Mouse (Mus musculus): Measurements from ENCODE around the gene Ripply3. TPM values are rescaled to one million over a fixed set of nuclear protein-coding genes. Genes with fewer than 3 reads are reported as not detected.
A peak's percentile ranks its signal among the peaks of the same experiment; 100 is the strongest.

Gene Ripply3
- polyA plus RNA-seq, 1 experiment from 2014 or later, result 1.3 TPM

DNA sequence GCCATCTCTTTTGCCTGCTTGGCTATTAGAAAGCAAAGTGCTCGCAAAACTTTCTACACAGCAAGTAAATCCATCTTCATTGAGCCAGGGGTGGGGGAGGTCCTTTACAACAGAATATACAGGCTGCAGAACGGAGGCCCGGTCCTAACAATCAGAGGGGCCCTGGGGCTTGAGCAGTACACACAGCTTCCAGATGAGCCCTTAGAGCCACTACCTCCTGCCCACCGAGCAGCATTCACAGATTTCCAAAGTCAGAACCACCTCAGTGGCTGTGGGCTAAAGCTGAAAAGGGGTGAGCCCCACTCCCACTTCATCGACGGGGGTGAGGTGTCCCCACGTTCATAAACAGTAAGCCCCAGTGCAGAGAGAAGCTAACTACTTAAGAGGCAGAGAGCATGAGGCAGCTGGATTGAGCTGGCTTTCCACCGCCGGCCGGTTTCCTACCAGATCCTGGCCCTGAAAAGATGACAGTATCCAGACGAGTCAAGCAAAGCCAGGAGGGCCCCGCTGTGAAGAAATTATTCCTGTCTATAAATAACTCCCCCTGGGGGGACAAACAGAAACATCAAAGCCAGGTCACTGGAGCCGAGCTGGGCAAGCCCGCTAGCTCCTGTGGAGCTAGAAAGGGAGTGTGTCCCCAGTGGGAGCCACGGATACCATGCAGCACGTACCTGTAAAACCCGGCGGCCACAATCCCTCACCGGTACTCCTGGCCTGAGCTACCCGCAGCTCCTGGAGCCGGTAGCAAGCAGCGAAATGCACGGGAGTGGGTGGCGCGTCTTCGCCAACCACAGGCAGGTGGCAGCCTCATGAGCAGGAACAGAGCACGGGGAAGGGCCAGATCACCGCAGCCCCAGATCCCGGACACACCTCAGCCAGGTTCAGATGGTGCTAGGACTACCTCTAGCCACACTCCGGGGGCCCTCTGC, 25.7 kb upstream of the Ripply3 start:
- 7% methylated on average over 30 of the region's 30 CpGs for WGBS
- Histone ChIP-seq H3K9me3 (no peaks in the 10 kb centered on the region), H3K9ac (replicated peaks) (peak overlapping the region; percentile 32), H3K4me1 (peaks cover 16% of the 10 kb centered on the region), H3K4me3 (peak overlapping the region; percentile 24), H3K27ac (replicated peaks) (no peak overlapping the region), H3K27me3 (no peaks in the 10 kb centered on the region), H3K4me2 (replicated peaks) (peak overlapping the region; percentile 40), H3K36me3 (no peaks in the 10 kb centered on the region)
- peak; percentile 57 for ATAC-seq (replicated peaks)

DNA sequence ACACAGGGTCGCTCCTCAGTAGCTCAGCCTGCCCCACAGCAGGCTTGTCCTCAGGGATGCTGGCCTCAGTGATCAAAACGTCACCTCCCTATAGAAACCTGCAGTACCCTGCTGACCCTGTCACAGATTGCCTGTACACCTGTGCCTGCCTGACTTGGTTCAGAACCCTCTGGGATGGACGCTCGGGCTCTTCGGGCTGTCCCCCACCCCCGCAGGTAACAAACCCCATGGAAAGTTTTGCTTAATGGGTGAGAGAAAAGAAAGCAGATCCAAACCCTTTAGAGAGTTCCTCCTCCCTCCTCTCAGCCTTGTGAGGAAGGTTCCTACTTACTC, 25.1 kb upstream of the Ripply3 start:
- no peaks in the 10 kb centered on the region for H3K9me3 ChIP-seq
- H3K27me3 ChIP-seq, result no peaks in the 10 kb centered on the region
- peaks cover 19% of the 10 kb centered on the region for H3K4me1 ChIP-seq
- ATAC-seq (replicated peaks), result peak; percentile 8; the same call in 1 of the 2 replicates
- peak overlapping the region; percentile 40 for H3K4me2 ChIP-seq (replicated peaks)
- H3K4me3 ChIP-seq, result peak overlapping the region; percentile 24
- peak overlapping the region; percentile 32; the same call in 1 of the 2 replicates for H3K9ac ChIP-seq (replicated peaks)
- no peaks in the 10 kb centered on the region for H3K36me3 ChIP-seq
- WGBS, result 29% methylated on average over 6 of the region's 6 CpGs
- no peak overlapping the region for H3K27ac ChIP-seq (replicated peaks)

DNA sequence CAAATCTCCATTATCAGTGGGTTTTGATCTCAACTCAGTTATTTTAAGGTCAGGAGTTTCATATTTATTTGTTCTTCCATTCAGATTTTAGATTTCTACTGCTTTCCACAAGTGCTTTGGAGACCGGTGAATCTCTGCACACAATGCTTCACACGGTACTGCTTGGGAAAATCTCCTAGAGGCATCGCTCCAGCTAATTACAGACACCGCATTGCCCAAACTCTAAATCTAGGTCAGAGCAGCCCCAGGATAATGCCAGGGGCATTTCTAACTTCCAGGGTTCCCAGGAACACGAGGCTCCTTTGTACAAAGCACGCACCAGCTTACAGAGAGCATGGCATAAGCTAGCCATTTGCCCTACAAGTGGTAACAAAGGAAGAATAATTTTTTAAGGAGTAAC, 20.7 kb upstream of the Ripply3 start:
- Histone ChIP-seq H3K27ac (replicated peaks) (peak overlapping the region; percentile 16; the same call in 1 of the 2 replicates), H3K9me3 (no peaks in the 10 kb centered on the region), H3K4me3 (no peak overlapping the region), H3K4me1 (peaks cover 24% of the 10 kb centered on the region), H3K9ac (replicated peaks) (no peak overlapping the region), H3K4me2 (replicated peaks) (no peak overlapping the region), H3K27me3 (no peaks in the 10 kb centered on the region), H3K36me3 (no peaks in the 10 kb centered on the region)
- 46% methylated on average over 6 of the region's 6 CpGs for WGBS
- ATAC-seq (replicated peaks), result no peak

DNA sequence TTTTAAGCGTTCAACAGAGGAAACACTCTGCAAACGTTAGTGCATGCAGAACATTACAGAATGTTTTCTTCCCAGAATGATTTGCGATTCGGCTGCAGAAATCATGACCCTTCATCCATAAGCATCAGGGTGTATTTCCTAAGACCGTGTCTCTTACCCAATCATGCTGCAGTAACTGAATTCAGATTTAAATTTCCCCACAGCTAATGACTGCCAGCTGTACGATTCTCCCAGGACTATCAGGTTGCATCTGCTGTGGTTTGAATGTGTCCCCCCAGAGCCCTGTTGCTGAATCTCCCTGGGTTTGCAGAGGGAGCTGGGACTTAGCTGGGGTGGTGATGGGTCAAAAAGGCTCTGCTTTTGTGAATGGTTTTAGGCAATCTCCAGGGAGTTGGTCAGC, 20.3 kb upstream of the Ripply3 start:
- Histone ChIP-seq H3K27ac (replicated peaks) (peak overlapping the region; percentile 16; the same call in 1 of the 2 replicates), H3K9me3 (no peaks in the 10 kb centered on the region)

DNA sequence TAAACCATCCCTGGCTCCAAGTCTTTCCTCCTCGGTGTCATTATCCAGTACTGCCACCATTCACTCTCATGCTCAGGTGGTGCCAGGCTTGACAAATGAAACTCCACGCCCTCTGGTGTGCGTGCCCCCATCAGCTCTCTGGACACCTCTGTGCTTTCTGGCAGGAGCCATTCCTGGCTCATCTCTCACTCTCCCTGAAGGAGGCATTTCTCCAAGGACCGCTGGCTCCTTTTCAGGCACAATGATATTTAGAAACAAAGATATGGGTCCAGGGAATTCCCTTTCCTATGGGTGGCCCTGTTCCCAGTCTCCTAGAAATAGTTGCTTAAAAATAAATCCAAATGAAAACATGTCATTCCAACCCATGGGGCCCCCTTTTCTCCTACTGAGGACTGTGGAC, 19.2 kb upstream of the Ripply3 start:
- 86% methylated on average over 4 of the region's 4 CpGs for WGBS
- Histone ChIP-seq H3K9ac (replicated peaks) (no peak overlapping the region), H3K4me3 (no peak overlapping the region), H3K27ac (replicated peaks) (no peak overlapping the region), H3K4me1 (peaks cover 22% of the 10 kb centered on the region), H3K36me3 (no peaks in the 10 kb centered on the region), H3K4me2 (replicated peaks) (no peak overlapping the region), H3K27me3 (no peaks in the 10 kb centered on the region), H3K9me3 (no peaks in the 10 kb centered on the region)
- ATAC-seq (replicated peaks), result no peak

More for the DNA sequence above, 20.3 kb upstream of the Ripply3 start:
- no peak overlapping the region for H3K4me3 ChIP-seq
- H3K27me3 ChIP-seq, result no peaks in the 10 kb centered on the region
- 0 out of 2 replicates have a peak overlapping the region, but pooled peaks have one; percentile 4 for H3K9ac ChIP-seq (replicated peaks)
- peaks cover 20% of the 10 kb centered on the region for H3K4me1 ChIP-seq
- H3K36me3 ChIP-seq, result no peaks in the 10 kb centered on the region
- no peak for ATAC-seq (replicated peaks)
- H3K4me2 ChIP-seq (replicated peaks), result no peak overlapping the region
- WGBS, result 27% methylated on average over 6 of the region's 6 CpGs

DNA sequence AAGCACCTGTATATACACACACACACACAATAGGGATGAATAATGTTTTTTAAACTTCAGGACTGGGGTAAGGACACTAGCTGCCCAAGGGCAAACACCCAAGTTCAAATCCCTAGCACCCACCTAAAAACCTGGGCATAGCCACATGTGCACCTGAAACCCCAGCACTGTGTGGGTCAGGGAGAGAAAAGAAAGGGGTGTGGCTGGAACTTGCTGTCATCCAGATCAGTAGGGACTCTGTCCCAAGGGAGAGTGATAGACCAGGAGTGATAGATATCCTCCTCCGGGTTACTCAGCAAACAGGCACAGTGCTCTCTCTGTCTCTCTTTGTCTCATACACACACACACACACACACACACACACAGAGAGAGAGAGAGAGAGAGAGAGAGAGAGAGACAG, 16.8 kb upstream of the Ripply3 start:
- H3K9ac ChIP-seq (replicated peaks), result no peak overlapping the region
- no peak for ATAC-seq (replicated peaks)
- WGBS, result 83% methylated on average over 1 of the region's 1 CpGs
- H3K27ac ChIP-seq (replicated peaks), result peak overlapping the region; percentile 100; the same call in 1 of the 2 replicates
- no peaks in the 10 kb centered on the region for H3K36me3 ChIP-seq
- peak overlapping the region; percentile 60; the same call in 1 of the 2 replicates for H3K4me2 ChIP-seq (replicated peaks)
- H3K4me3 ChIP-seq, result no peak overlapping the region
- peaks cover 28% of the 10 kb centered on the region for H3K4me1 ChIP-seq
- no peaks in the 10 kb centered on the region for H3K9me3 ChIP-seq
- H3K27me3 ChIP-seq, result no peaks in the 10 kb centered on the region

DNA sequence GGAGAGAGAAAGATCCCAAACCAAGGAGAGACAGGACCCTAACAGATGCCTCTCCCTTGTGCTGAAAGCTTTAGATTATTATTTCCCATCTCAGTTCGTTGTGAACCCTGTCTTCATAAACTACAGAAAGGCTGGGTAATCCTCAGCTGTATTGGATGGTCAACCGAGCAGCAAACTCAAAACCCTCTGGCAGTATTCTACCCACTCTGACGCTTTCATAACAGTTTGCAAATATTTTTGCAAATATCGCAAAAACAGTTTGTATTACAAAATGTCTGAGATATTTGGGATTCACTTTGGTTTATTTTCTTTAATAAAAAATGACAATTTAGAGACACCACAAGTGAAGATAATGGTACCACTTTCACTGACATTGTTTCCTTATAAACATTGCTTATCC, 16.3 kb upstream of the Ripply3 start:
- H3K27ac ChIP-seq (replicated peaks), result peak overlapping the region; percentile 100
- H3K27me3 ChIP-seq, result no peaks in the 10 kb centered on the region
- peak overlapping the region; percentile 60 for H3K4me2 ChIP-seq (replicated peaks)
- H3K4me3 ChIP-seq, result peak overlapping the region; percentile 73
- H3K9me3 ChIP-seq, result no peaks in the 10 kb centered on the region
- ATAC-seq (replicated peaks), result no peak
- no peaks in the 10 kb centered on the region for H3K36me3 ChIP-seq
- H3K4me1 ChIP-seq, result peaks cover 28% of the 10 kb centered on the region
- peak overlapping the region; percentile 95 for H3K9ac ChIP-seq (replicated peaks)
- WGBS, result 57% methylated on average over 4 of the region's 4 CpGs

DNA sequence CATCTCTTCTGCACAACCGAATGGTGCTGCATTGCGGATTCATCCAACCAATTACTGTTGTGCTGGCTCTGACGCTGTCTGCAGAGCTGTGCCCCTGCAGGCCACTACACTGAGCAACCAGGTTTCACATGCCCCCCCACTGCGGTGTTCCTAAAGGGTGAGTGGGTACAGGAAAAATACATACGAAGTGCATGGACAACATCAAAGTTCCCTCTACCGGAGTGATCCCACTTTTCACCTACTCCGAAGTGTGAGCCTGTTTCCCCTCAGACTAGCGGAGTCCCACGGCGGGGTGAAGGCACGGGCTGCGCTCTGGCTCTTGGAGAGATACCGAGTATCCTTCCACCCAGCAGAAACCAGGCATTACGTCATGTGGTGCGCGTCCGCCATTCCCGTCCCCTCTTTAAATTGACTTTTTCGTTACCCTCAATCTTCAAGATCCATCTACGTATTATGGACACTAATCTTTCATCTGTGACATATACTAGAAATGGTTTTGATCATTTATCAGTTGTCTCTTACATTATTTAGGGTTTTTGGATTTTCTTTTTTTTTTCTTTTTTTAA, 15.5 kb upstream of the Ripply3 start:
- 0% methylated on average over 20 of the region's 20 CpGs for WGBS
- Histone ChIP-seq H3K4me3 (peak overlapping the region; percentile 73), H3K9ac (replicated peaks) (peak overlapping the region; percentile 95), H3K36me3 (no peaks in the 10 kb centered on the region), H3K27ac (replicated peaks) (peak overlapping the region; percentile 100), H3K27me3 (no peaks in the 10 kb centered on the region), H3K4me1 (peaks cover 22% of the 10 kb centered on the region), H3K4me2 (replicated peaks) (peak overlapping the region; percentile 60), H3K9me3 (no peaks in the 10 kb centered on the region)
- peak; percentile 86 for ATAC-seq (replicated peaks)

DNA sequence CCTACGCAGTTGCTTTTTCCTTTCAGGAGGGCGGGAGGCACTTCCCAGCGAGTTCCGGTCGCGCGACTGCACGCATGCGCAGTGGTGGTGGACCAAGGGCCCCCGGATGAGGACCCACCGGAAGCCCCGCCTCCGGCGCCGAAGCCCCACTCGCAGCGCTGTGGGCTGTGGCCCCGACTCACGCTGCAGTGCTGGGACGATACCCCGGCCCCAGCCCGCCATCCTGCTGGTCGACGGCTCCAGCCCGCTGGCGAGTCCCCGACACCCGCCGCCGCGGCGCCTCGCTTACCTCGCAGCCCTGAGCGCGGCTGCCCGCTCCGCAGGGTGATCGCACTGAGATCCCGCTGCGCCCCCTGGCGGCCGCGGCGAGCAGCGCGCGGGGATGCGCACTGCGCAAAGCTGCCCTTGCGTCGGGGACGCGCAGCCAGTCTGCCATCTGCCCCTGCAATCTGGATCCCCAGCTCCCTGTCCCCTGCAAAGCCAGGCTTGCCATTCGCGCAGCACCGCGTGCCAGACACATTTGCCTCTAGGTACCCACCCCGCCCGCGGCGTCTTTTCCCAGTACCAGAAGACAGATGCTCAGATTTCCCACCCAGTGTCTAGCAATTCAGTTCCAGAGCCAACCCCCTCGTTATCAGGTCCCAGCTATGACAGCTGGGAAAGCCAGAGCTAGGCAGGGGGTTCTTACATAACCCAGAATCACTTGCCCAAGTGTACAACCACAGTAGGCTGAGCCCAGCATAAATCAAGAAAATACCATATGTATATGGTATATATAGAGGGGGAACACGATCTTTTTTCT, 14.8 kb upstream of the Ripply3 start, which contains the start of gene Hlcs:
Gene Hlcs (minus strand): TSS at position 343 of the 802 bp plus-strand sequence.
- ATAC-seq (replicated peaks), result peak; percentile 94
- WGBS, result under 1% methylated on average over 64 of the region's 64 CpGs

DNA sequence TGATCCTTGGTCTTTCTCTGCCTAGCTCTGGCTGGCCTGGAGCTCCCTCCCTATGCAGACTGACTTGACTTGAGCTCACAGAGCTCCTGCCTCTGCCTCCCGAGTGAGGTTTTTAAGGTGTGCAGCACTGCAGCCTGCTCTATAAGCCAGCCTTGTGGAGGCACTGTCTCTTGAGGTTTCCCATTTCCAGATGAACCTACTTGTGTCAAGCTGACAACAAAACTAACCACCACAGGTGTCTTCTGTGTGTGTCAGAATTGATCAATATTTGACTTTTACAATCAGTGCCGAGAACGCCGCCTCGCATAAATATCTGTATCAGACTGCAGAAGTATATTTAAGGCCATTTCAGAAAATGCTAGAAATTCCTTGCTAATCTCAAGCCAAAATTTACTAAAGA, 13.6 kb upstream of the Ripply3 start:
- H3K9ac ChIP-seq (replicated peaks), result no peak overlapping the region
- WGBS, result 87% methylated on average over 5 of the region's 5 CpGs
- H3K9me3 ChIP-seq, result no peaks in the 10 kb centered on the region
- H3K4me3 ChIP-seq, result no peak overlapping the region
- peaks cover 21% of the 10 kb centered on the region for H3K4me1 ChIP-seq
- no peak for ATAC-seq (replicated peaks)
- H3K36me3 ChIP-seq, result no peaks in the 10 kb centered on the region
- no peak overlapping the region for H3K4me2 ChIP-seq (replicated peaks)
- H3K27me3 ChIP-seq, result no peaks in the 10 kb centered on the region
- peak overlapping the region; percentile 100; the same call in 1 of the 2 replicates for H3K27ac ChIP-seq (replicated peaks)

More for the DNA sequence above, 14.8 kb upstream of the Ripply3 start, which contains the start of gene Hlcs:
- Histone ChIP-seq H3K27ac (replicated peaks) (peak within 1 kb of the TSS; percentile 100), H3K4me2 (replicated peaks) (peak within 1 kb of the TSS; percentile 60), H3K36me3 (no peaks in the 10 kb centered on the region), H3K4me3 (peak within 1 kb of the TSS; percentile 73), H3K27me3 (no peaks in the 10 kb centered on the region), H3K9ac (replicated peaks) (peak within 1 kb of the TSS; percentile 95), H3K4me1 (peaks cover 21% of the 10 kb centered on the region), H3K9me3 (no peaks in the 10 kb centered on the region)

DNA sequence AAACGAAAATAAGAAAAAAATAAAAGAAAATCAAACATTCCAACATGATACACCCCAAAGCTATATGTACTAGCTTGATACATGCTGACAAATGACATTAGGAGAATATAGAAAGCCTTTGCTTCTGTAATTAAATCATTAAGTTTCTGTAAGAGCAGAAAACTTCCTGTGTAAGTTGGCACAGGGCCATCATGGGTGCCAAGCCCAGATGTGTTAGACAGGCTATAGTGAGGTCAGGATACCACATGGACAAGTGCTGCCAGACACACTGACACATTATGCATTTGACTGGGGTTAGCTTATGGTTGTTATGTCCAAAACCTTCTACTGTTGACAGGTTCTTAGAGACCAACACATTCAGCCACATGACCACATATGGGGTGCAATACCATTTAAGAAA, 13.0 kb upstream of the Ripply3 start:
- no peak overlapping the region for H3K4me3 ChIP-seq
- WGBS, result 44% methylated on average over 1 of the region's 1 CpGs
- no peak overlapping the region for H3K9ac ChIP-seq (replicated peaks)
- no peaks in the 10 kb centered on the region for H3K9me3 ChIP-seq
- no peak for ATAC-seq (replicated peaks)
- H3K27me3 ChIP-seq, result no peaks in the 10 kb centered on the region
- no peak overlapping the region for H3K27ac ChIP-seq (replicated peaks)
- H3K4me1 ChIP-seq, result peaks cover 21% of the 10 kb centered on the region
- H3K4me2 ChIP-seq (replicated peaks), result no peak overlapping the region
- no peaks in the 10 kb centered on the region for H3K36me3 ChIP-seq
